Mouse (Mus musculus) liver, adult 2 months (tissue): ENCODE measurements at regions not wholly inside any gene's neighbourhood (a gene's known extent, or its start where the extent isn't known, plus 50 kb on each side); places are given as distances from the start of the nearest gene placed in this dataset.

Experiments
- CTCF ChIP-seq: fragments of 200-500 bp; IDR thresholded peaks from 2 replicates; pipeline ENCODE4 v1.5.1; 2011; ENCODE audit warnings: low read depth, low read length, control low read depth
- POLR2A ChIP-seq: fragments of 200-500 bp; IDR thresholded peaks from 2 replicates; pipeline ENCODE4 v1.6.1; 2011; ENCODE audit warnings: low read length, control low read depth; ENCODE audit not compliant: insufficient read depth; ENCODE audit errors: extremely low read depth

GRCm38 (mm10) chr8:30227354-30227753 lies 2779.9 kb downstream of the Poteg start:
- TF ChIP-seq CTCF: no peak
- no peak for TF ChIP-seq POLR2A
